Mouse (Mus musculus) C2C12 (cell line): Measurements from ENCODE around the gene Ceacam1.

ENCODE experiments used
- CEBPB ChIP-seq: IDR thresholded peaks from one replicate; pipeline ENCODE4 v1.6.1; 2011; ENCODE audit warnings: low read depth, mild to moderate bottlenecking, control low read depth, moderate library complexity
- CTCF ChIP-seq: IDR thresholded peaks from one replicate; pipeline ENCODE4 v1.5.1; 2011; ENCODE audit not compliant: control insufficient read depth, insufficient read depth, insufficient read length
- MYOG ChIP-seq: IDR thresholded peaks from one replicate; pipeline ENCODE4 v1.6.1; 2011; ENCODE audit not compliant: control insufficient read depth, insufficient read length; ENCODE audit errors: extremely low read depth

GRCm38 (mm10) chr7:25433007-25433541, 44.3 kb downstream of the Ceacam1 start:
- no peak for TF ChIP-seq CTCF
- TF ChIP-seq CEBPB: no peak
- TF ChIP-seq MYOG: no peak
